Mouse (Mus musculus): ENCODE measurements around the gene Rbpms2. TPM values are rescaled to one million over a fixed set of nuclear protein-coding genes. Genes with fewer than 3 reads are reported as not detected.

The Rbpms2 gene
- polyA plus RNA-seq, 1 experiment, result 68.4 TPM

GRCm38 (mm10) chr9:65587573-65588358 lies 41.7 kb upstream of the Rbpms2 start:
- WGBS, result under 1% methylated on average over 64 of the region's 64 CpGs
- no peak for TF ChIP-seq CTCF (IDR thresholded peaks at IDR 0.05; ENCODE audit: control insufficient read depth, insufficient read depth, low read length)
- peak; percentile 26; the same call in 1 of the 2 replicates for TF ChIP-seq POLR2A (IDR thresholded peaks at IDR 0.05; ENCODE audit: borderline replicate concordance, control insufficient read depth, low read depth, low read length)
- Histone ChIP-seq H3K27ac (ENCODE audit: control insufficient read depth, insufficient read depth, low read depth, low read length, poor library complexity) (peak overlapping the region; percentile 64), H3K4me3 (replicated peaks; ENCODE audit: control insufficient read depth, low read depth, low read length) (peak overlapping the region; percentile 97), H3K4me1 (ENCODE audit: control insufficient read depth, insufficient read depth, low read length) (peaks cover 2% of the 10 kb centered on the region; the same call in 1 of the 2 replicates)

- Histone ChIP-seq H3K27ac (ENCODE audit: control insufficient read depth, insufficient read depth, low read depth, low read length, poor library complexity) (no peak overlapping the region), H3K4me3 (replicated peaks; ENCODE audit: control insufficient read depth, low read depth, low read length) (peak overlapping the region; percentile 31), H3K4me1 (ENCODE audit: control insufficient read depth, insufficient read depth, low read length) (peaks cover 2% of the 10 kb centered on the region; the same call in 1 of the 2 replicates)
- WGBS, result 82% methylated on average over 3 of the region's 3 CpGs
- TF ChIP-seq CTCF (IDR thresholded peaks at IDR 0.05; ENCODE audit: control insufficient read depth, insufficient read depth, low read length) (no peak), POLR2A (IDR thresholded peaks at IDR 0.05; ENCODE audit: borderline replicate concordance, control insufficient read depth, low read depth, low read length) (no peak)
Observed at GRCm38 (mm10) chr9:65589091-65589490, 40.4 kb upstream of the Rbpms2 start.

GRCm38 (mm10) chr9:65592721-65593120 lies 36.7 kb upstream of the Rbpms2 start:
- Histone ChIP-seq H3K4me3 (replicated peaks; ENCODE audit: control insufficient read depth, low read depth, low read length) (no peak overlapping the region), H3K27ac (ENCODE audit: control insufficient read depth, insufficient read depth, low read depth, low read length, poor library complexity) (no peak overlapping the region), H3K4me1 (ENCODE audit: control insufficient read depth, insufficient read depth, low read length) (no peaks in the 10 kb centered on the region)
- TF ChIP-seq CTCF (IDR thresholded peaks at IDR 0.05; ENCODE audit: control insufficient read depth, insufficient read depth, low read length) (no peak), POLR2A (IDR thresholded peaks at IDR 0.05; ENCODE audit: borderline replicate concordance, control insufficient read depth, low read depth, low read length) (no peak)
- 91% methylated on average over 3 of the region's 3 CpGs for WGBS

DNA sequence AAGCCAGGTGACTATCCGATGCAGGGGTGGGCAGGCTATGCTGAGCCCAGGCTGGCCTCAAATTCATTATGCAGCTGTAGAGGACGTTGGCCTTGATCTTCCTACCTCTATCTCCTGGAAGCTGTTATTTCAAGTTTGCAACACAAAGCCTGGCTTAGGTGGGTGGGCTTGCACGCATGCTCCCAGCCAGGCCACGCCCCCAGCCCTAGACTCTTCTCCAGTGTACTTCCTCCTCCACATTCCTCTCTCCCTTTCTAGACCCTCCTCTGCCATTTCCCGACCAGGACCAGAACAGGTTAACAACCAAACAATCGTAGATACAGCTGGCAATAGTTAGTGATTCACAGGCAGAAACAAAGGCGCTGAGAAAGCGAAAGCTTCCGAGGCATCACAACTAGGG lies 35.9 kb upstream of the Rbpms2 start:
- H3K4me3 ChIP-seq (replicated peaks; ENCODE audit: control insufficient read depth, low read depth, low read length), result no peak overlapping the region
- no peaks in the 10 kb centered on the region for H3K4me1 ChIP-seq (ENCODE audit: control insufficient read depth, insufficient read depth, low read length)
- 93% methylated on average over 9 of the region's 9 CpGs for WGBS
- TF ChIP-seq POLR2A (IDR thresholded peaks at IDR 0.05; ENCODE audit: borderline replicate concordance, control insufficient read depth, low read depth, low read length) (no peak), CTCF (IDR thresholded peaks at IDR 0.05; ENCODE audit: control insufficient read depth, insufficient read depth, low read length) (no peak)
- no peak overlapping the region for H3K27ac ChIP-seq (ENCODE audit: control insufficient read depth, insufficient read depth, low read depth, low read length, poor library complexity)

DNA sequence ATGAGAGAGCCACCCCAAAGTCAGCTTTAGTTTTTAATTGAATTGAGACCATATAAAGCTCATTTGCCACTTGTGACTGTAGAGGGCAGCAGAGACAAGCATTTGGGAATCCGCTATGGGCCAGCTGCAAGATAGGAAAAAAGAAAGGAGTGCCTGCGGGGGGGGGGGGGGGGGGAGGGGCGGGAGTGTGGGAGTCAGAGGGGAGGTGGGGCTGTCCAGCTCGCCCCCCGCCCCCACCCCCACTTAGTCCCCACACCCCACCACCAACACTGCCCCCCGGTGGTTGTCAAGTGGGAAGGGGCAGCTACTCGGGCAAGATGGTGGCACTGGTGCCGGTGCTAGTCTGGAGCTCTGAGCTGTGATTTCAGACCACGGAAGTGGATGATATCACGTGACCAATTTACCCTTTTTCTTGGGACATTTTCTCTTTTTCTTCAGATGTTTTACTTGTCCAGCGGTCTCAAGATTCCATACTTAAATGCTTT lies 30.6 kb upstream of the Rbpms2 start:
- no peaks in the 10 kb centered on the region for H3K4me1 ChIP-seq (ENCODE audit: control insufficient read depth, insufficient read depth, low read length)
- no peak overlapping the region for H3K4me3 ChIP-seq (replicated peaks; ENCODE audit: control insufficient read depth, low read depth, low read length)
- peak; percentile 17; the same call in 1 of the 2 replicates for TF ChIP-seq CTCF (IDR thresholded peaks at IDR 0.05; ENCODE audit: control insufficient read depth, insufficient read depth, low read length)
- no peak for TF ChIP-seq POLR2A (IDR thresholded peaks at IDR 0.05; ENCODE audit: borderline replicate concordance, control insufficient read depth, low read depth, low read length)
- H3K27ac ChIP-seq (ENCODE audit: control insufficient read depth, insufficient read depth, low read depth, low read length, poor library complexity), result no peak overlapping the region
- WGBS, result 28% methylated on average over 8 of the region's 11 CpGs

DNA sequence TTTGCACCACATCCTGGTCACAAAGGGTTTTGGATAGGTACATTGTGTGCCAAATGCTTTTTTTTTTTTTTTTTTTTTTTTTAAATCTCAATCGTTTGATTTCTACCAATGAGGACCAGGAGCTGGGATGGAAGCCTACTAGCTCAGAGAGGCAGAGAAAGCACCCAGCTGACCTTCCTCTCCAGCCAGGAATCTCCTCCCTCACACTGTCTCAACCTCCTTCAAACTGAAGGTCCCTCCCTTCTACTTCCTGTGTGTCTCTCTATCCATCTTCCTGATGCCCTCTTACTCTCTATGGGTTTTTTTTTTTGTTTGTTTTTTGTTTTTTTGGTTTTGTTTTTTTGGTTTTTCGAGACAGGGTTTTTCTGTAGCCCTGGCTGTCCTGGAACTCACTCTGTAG lies 28.5 kb upstream of the Rbpms2 start:
- Histone ChIP-seq H3K4me3 (replicated peaks; ENCODE audit: control insufficient read depth, low read depth, low read length) (no peak overlapping the region), H3K4me1 (ENCODE audit: control insufficient read depth, insufficient read depth, low read length) (no peaks in the 10 kb centered on the region; the same call in 1 of the 2 replicates), H3K27ac (ENCODE audit: control insufficient read depth, insufficient read depth, low read depth, low read length, poor library complexity) (no peak overlapping the region)
- 65% methylated on average over 2 of the region's 2 CpGs for WGBS
- TF ChIP-seq POLR2A (IDR thresholded peaks at IDR 0.05; ENCODE audit: borderline replicate concordance, control insufficient read depth, low read depth, low read length), result no peak
- TF ChIP-seq CTCF (IDR thresholded peaks at IDR 0.05; ENCODE audit: control insufficient read depth, insufficient read depth, low read length), result no peak

- TF ChIP-seq POLR2A (IDR thresholded peaks at IDR 0.05; ENCODE audit: borderline replicate concordance, control insufficient read depth, low read depth, low read length) (no peak), CTCF (IDR thresholded peaks at IDR 0.05; ENCODE audit: control insufficient read depth, insufficient read depth, low read length) (peak; percentile 23; the same call in 1 of the 2 replicates)
- no peak overlapping the region for H3K4me3 ChIP-seq (replicated peaks; ENCODE audit: control insufficient read depth, low read depth, low read length)
- H3K27ac ChIP-seq (ENCODE audit: control insufficient read depth, insufficient read depth, low read depth, low read length, poor library complexity), result no peak overlapping the region
- 69% methylated on average over 8 of the region's 8 CpGs for WGBS
- H3K4me1 ChIP-seq (ENCODE audit: control insufficient read depth, insufficient read depth, low read length), result no peaks in the 10 kb centered on the region; the same call in 1 of the 2 replicates
Observed at GRCm38 (mm10) chr9:65603401-65604102, 25.9 kb upstream of the Rbpms2 start.

Measured in bone marrow, adult 2 months (tissue).